Mouse (Mus musculus): ENCODE measurements around the gene Zfp219.

DNA sequence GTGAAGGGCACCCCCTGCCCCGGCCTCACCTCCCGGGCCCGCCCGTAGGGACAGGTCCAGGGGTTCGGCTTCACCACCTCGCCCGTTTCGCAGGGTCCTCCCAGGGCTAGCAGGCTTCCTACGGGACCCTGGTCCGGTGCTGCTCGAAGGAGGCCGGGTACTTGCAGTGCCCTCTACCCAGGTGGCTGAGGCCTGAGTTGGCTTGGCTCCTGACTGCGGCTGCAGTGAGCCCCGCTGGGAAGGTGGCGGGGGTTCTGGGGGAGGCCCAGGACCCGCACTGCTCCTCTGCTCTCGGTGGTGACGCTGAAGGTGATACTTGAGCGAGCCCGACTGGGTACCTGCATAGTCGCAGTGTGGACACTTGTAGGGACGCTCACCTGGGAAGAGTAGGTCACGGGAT is 13.8 kb downstream of the Zfp219 start:
- TF ChIP-seq CTCF (IDR thresholded peaks at IDR 0.05 in 2 of 3, conservative IDR thresholded peaks at IDR 0.05 in 1 of 3; ENCODE audit: control insufficient read depth in 1 of 3, insufficient read depth in 1 of 3, low read depth in 2 of 3, low read length in 3 of 3, poor library complexity in 1 of 3, severe bottlenecking in 1 of 3), result no peak
- no peak for TF ChIP-seq RAD21 (IDR thresholded peaks at IDR 0.05; ENCODE audit: low read depth, low read length)
- TF ChIP-seq MAX (IDR thresholded peaks at IDR 0.05; ENCODE audit: low read length), result no peak
- TF ChIP-seq TBP (IDR thresholded peaks at IDR 0.05; ENCODE audit: low read depth, low read length), result no peak
- no peak for TF ChIP-seq NELFE (IDR thresholded peaks at IDR 0.05; ENCODE audit: low read depth, low read length)

All from MEL (cell line).